Mouse (Mus musculus) forebrain, postnatal 0 days (tissue): ENCODE results near the gene Wbp1. TPM values are rescaled to one million over a fixed set of nuclear protein-coding genes. Genes with fewer than 3 reads are reported as not detected.
A peak's percentile ranks its signal among the peaks of the same experiment; 100 is the strongest.

Experiments used
- ATAC-seq: fragments of 200-750 bp; cut with Nextera tagmentation; 2 replicates; pipeline ENCODE4 v1.8.0; 2017; ENCODE audit warnings: mild to moderate bottlenecking, moderate library complexity
- DNase-seq: peaks from one replicate; pipeline ENCODE4 v3.0.0-alpha.2; 2015
- H3K27ac ChIP-seq: fragments of 300-500 bp; sonication (generic); 2 replicates; pipeline ENCODE4 v1.5.1; 2014; ENCODE audit warnings: low read depth, mild to moderate bottlenecking, antibody characterized with exemption, low read length, moderate library complexity, mixed read lengths
- H3K27me3 ChIP-seq: fragments of 300-500 bp; sonication (generic); 2 replicates; pipeline ENCODE4 v1.6.1; 2014; ENCODE audit warnings: mild to moderate bottlenecking, low read length, mixed read lengths; ENCODE audit not compliant: insufficient read depth
- H3K36me3 ChIP-seq: fragments of 300-500 bp; sonication (generic); 2 replicates; pipeline ENCODE4 v1.6.1; 2014; ENCODE audit warnings: mild to moderate bottlenecking, moderate library complexity; ENCODE audit not compliant: insufficient read depth
- H3K4me1 ChIP-seq: fragments of 300-500 bp; sonication (generic); 2 replicates; pipeline ENCODE4 v1.6.1; 2014; ENCODE audit warnings: antibody characterized with exemption; ENCODE audit not compliant: insufficient read depth
- H3K4me2 ChIP-seq: fragments of 300-500 bp; sonication (generic); 2 replicates; pipeline ENCODE4 v1.6.1; 2014; ENCODE audit warnings: low read depth, mild to moderate bottlenecking, moderate library complexity
- H3K4me3 ChIP-seq: fragments of 300-500 bp; sonication (generic); 2 replicates; pipeline ENCODE4 v1.5.1; 2014; ENCODE audit warnings: low read depth, low read length, mixed read lengths
- H3K9ac ChIP-seq: fragments of 300-500 bp; sonication (generic); 2 replicates; pipeline ENCODE4 v1.6.1; 2014; ENCODE audit warnings: mild to moderate bottlenecking
- H3K9me3 ChIP-seq: fragments of 300-500 bp; sonication (generic); 2 replicates; pipeline ENCODE4 v1.6.1; 2016; ENCODE audit warnings: low read length
- CTCF ChIP-seq: sonication (generic); IDR thresholded peaks from 2 replicates; pipeline ENCODE4 v1.5.1; 2016; ENCODE audit warnings: antibody characterized with exemption, control low read depth, low read depth
- WGBS: fragments of 180-500 bp; shearing (Covaris S2); extraction: QIAGEN DNeasy Blood & Tissue Kit; methylation state at CpG from one replicate; pipeline ENCODE4 v1.1.7; 2014; 5-methylcytosine and 5-hydroxymethylcytosine counted together
- polyA plus RNA-seq: library from polyadenylated mRNA; unstranded; fragments of >200 nt; fragmentation: Nextera tagmentation; extraction: Ambion mirVana; gene quantifications from 2 replicates; pipeline ENCODE4 v1.2.1, GENCODE M21; 2015
- total RNA-seq: library from RNA; depleted of rRNA; stranded (reverse); fragments of >200 nt; gene quantifications from 2 replicates; pipeline ENCODE4 v1.2.3, GENCODE M21; 2014

The Wbp1 gene
- total and polyA plus RNA-seq, 2 experiments from 2014 or later: 109 to 151 TPM

GRCm38 (mm10) chr6:83086121-83087035, 35.0 kb downstream of the Wbp1 start, which contains the start of gene Lbx2:
Gene Lbx2, plus strand, starts transcription at chr6:83086367.
- H3K4me2 ChIP-seq: no peak within 1 kb of the TSS
- no peak within 1 kb of the TSS for H3K9ac ChIP-seq
- no peak for DNase-seq
- H3K36me3 ChIP-seq: peaks cover 4% of the 10 kb centered on the region; the same call in 1 of the 2 replicates
- peaks cover 56% of the 10 kb centered on the region for H3K27me3 ChIP-seq
- no peaks in the 10 kb centered on the region for H3K9me3 ChIP-seq
- H3K27ac ChIP-seq: no peak within 1 kb of the TSS
- no peak within 1 kb of the TSS for H3K4me3 ChIP-seq
- WGBS: 5% methylated on average over 42 of the region's 42 CpGs
- no peak for TF ChIP-seq CTCF
- ATAC-seq: no peak
- no peaks in the 10 kb centered on the region for H3K4me1 ChIP-seq

GRCm38 (mm10) chr6:83084477-83084876, 36.9 kb downstream of the Wbp1 start:
- 4% methylated on average over 6 of the region's 6 CpGs for WGBS
- no peak for ATAC-seq
- TF ChIP-seq CTCF: no peak

GRCm38 (mm10) chr6:83083497-83083896, 37.9 kb downstream of the Wbp1 start:
- Histone ChIP-seq H3K4me3 (no peak overlapping the region), H3K9ac (no peak overlapping the region), H3K4me1 (no peaks in the 10 kb centered on the region), H3K36me3 (peaks cover 14% of the 10 kb centered on the region; the same call in 1 of the 2 replicates), H3K27ac (no peak overlapping the region), H3K9me3 (no peaks in the 10 kb centered on the region), H3K27me3 (peaks cover 38% of the 10 kb centered on the region), H3K4me2 (no peak overlapping the region)
- DNase-seq (no peak), ATAC-seq (no peak)
- no peak for TF ChIP-seq CTCF
- WGBS: 15% methylated on average over 5 of the region's 5 CpGs

More at GRCm38 (mm10) chr6:83084477-83084876, 36.9 kb downstream of the Wbp1 start:
- Histone ChIP-seq H3K4me1 (no peaks in the 10 kb centered on the region), H3K9me3 (no peaks in the 10 kb centered on the region), H3K4me3 (no peak overlapping the region), H3K27ac (no peak overlapping the region), H3K27me3 (peaks cover 46% of the 10 kb centered on the region), H3K9ac (no peak overlapping the region), H3K36me3 (peaks cover 14% of the 10 kb centered on the region; the same call in 1 of the 2 replicates), H3K4me2 (no peak overlapping the region)
- no peak for DNase-seq

GRCm38 (mm10) chr6:83080210-83080609, 41.1 kb downstream of the Wbp1 start:
- Histone ChIP-seq H3K36me3 (peaks cover 14% of the 10 kb centered on the region; the same call in 1 of the 2 replicates), H3K4me3 (no peak overlapping the region), H3K4me1 (no peaks in the 10 kb centered on the region), H3K27ac (no peak overlapping the region), H3K9ac (no peak overlapping the region), H3K9me3 (no peaks in the 10 kb centered on the region), H3K4me2 (no peak overlapping the region), H3K27me3 (peaks cover 30% of the 10 kb centered on the region)
- 98% methylated on average over 5 of the region's 5 CpGs for WGBS
- ATAC-seq (no peak), DNase-seq (no peak)
- no peak for TF ChIP-seq CTCF

GRCm38 (mm10) chr6:83078324-83078858, 43.0 kb downstream of the Wbp1 start:
- Histone ChIP-seq H3K36me3 (peaks cover 14% of the 10 kb centered on the region; the same call in 1 of the 2 replicates), H3K9me3 (no peaks in the 10 kb centered on the region), H3K4me3 (peak overlapping the region; percentile 74), H3K27ac (peak overlapping the region; percentile 93), H3K27me3 (peaks cover 28% of the 10 kb centered on the region), H3K4me1 (no peaks in the 10 kb centered on the region), H3K9ac (peak overlapping the region; percentile 79), H3K4me2 (peak overlapping the region; percentile 97)
- WGBS: 0% methylated on average over 42 of the region's 46 CpGs
- ATAC-seq (peak; percentile 96), DNase-seq (peak; percentile 100)
- peak; percentile 66 for TF ChIP-seq CTCF

GRCm38 (mm10) chr6:83077630-83078323, 43.6 kb downstream of the Wbp1 start, which contains the start of gene Pcgf1:
Gene Pcgf1, plus strand, starts transcription at chr6:83077869.
- H3K36me3 ChIP-seq: peaks cover 14% of the 10 kb centered on the region; the same call in 1 of the 2 replicates
- H3K4me2 ChIP-seq: peak within 1 kb of the TSS; percentile 97
- 1% methylated on average over 53 of the region's 54 CpGs for WGBS
- no peaks in the 10 kb centered on the region for H3K4me1 ChIP-seq
- H3K27ac ChIP-seq: peak within 1 kb of the TSS; percentile 93
- H3K4me3 ChIP-seq: peak within 1 kb of the TSS; percentile 74
- TF ChIP-seq CTCF: no peak
- ATAC-seq (peak; percentile 36), DNase-seq (no peak)
- peaks cover 30% of the 10 kb centered on the region for H3K27me3 ChIP-seq
- no peaks in the 10 kb centered on the region for H3K9me3 ChIP-seq
- H3K9ac ChIP-seq: peak within 1 kb of the TSS; percentile 79
